Mouse (Mus musculus) CH12.LX (cell line): ENCODE data around the gene Clock. TPM values are rescaled to one million over a fixed set of nuclear protein-coding genes. Genes with fewer than 3 reads are reported as not detected.

Experiments used
- DNase-seq: peaks from one replicate; pipeline ENCODE4 v3.0.0-alpha.2; 2013; ENCODE audit errors: extremely low read depth
- H3K27ac ChIP-seq: 2 replicates; pipeline ENCODE4 v1.5.1; 2012; ENCODE audit warnings: low read depth, mild to moderate bottlenecking, control low read depth, moderate library complexity; ENCODE audit not compliant: insufficient read depth
- H3K27me3 ChIP-seq: replicated peaks from 2 replicates; pipeline ENCODE3; 2012; ENCODE audit warnings: inconsistent platforms
- H3K36me3 ChIP-seq, 2 experiments: replicated peaks in 1 of 2; 2 replicates each; pipeline versions ENCODE3 to v1.6.1; 2012; ENCODE audit warnings: inconsistent platforms in 1 of 2, low read length in 1 of 2, mild to moderate bottlenecking in 1 of 2, mixed read lengths in 1 of 2, moderate library complexity in 1 of 2; ENCODE audit not compliant: control insufficient read depth in 1 of 2, insufficient read depth in 1 of 2
- H3K4me1 ChIP-seq, 2 experiments: 2 replicates each; pipeline ENCODE4 v1.6.1; 2012; ENCODE audit warnings: inconsistent platforms in 1 of 2, moderate library complexity in 1 of 2; ENCODE audit not compliant: insufficient read depth in 2 of 2, control insufficient read depth in 1 of 2
- H3K4me2 ChIP-seq: 2 replicates; pipeline ENCODE4 v1.6.1; 2012; ENCODE audit warnings: low read depth, mild to moderate bottlenecking, control low read depth; ENCODE audit not compliant: poor library complexity, insufficient read depth, severe bottlenecking
- H3K4me3 ChIP-seq, 3 experiments: fragments of 150-350 bp in 1 of 3; sonication (generic) in 1 of 3; replicated peaks in 1 of 3; 2 replicates each; pipeline versions ENCODE3 to v1.5.1; 2011 to 2012; ENCODE audit warnings: low read depth in 2 of 3, low read length in 2 of 3, mild to moderate bottlenecking in 2 of 3, moderate library complexity in 2 of 3, control low read depth in 1 of 3, improper control_type of control experiment in 1 of 3, inconsistent platforms in 1 of 3, mixed read lengths in 1 of 3; ENCODE audit not compliant: poor library complexity in 1 of 3
- H3K79me2 ChIP-seq: replicated peaks from 2 replicates; pipeline ENCODE4 v1.6.1; 2012; ENCODE audit warnings: mild to moderate bottlenecking, moderate library complexity; ENCODE audit not compliant: control insufficient read depth, poor library complexity, insufficient read depth, severe bottlenecking; ENCODE audit errors: extremely low read depth
- H3K9ac ChIP-seq: 2 replicates; pipeline ENCODE4 v1.6.1; 2012; ENCODE audit warnings: low read depth, mild to moderate bottlenecking, control low read depth, moderate library complexity; ENCODE audit not compliant: insufficient read depth
- H3K9me3 ChIP-seq: replicated peaks from 2 replicates; pipeline ENCODE3; 2012; ENCODE audit warnings: low read length, inconsistent platforms, mixed read lengths
- CHD1 ChIP-seq: IDR thresholded peaks from 2 replicates; pipeline ENCODE4 v1.6.1; 2012; ENCODE audit warnings: low read depth, low read length, improper control_type of control experiment, inconsistent platforms
- E2F4 ChIP-seq: IDR thresholded peaks from 2 replicates; pipeline ENCODE4 v1.6.1; 2011; ENCODE audit warnings: low read depth, low read length, improper control_type of control experiment; ENCODE audit not compliant: insufficient replicate concordance
- ELF1 ChIP-seq: IDR thresholded peaks from 2 replicates; pipeline ENCODE4 v1.6.1; 2014; ENCODE audit warnings: low read depth, mild to moderate bottlenecking, inconsistent platforms, low read length, improper control_type of control experiment
- EP300 ChIP-seq: IDR thresholded peaks from 2 replicates; pipeline ENCODE4 v1.6.1; 2011; ENCODE audit warnings: low read length, improper control_type of control experiment
- ETS1 ChIP-seq: conservative IDR thresholded peaks from 2 replicates; pipeline ENCODE4 v1.6.1; 2012; ENCODE audit warnings: low read depth, mild to moderate bottlenecking, inconsistent platforms, low read length, improper control_type of control experiment, moderate library complexity
- HCFC1 ChIP-seq: IDR thresholded peaks from 2 replicates; pipeline ENCODE4 v1.6.1; 2012; ENCODE audit warnings: low read depth, mild to moderate bottlenecking, inconsistent platforms, low read length, improper control_type of control experiment
- KAT2A ChIP-seq: IDR thresholded peaks from 2 replicates; pipeline ENCODE4 v1.6.1; 2012; ENCODE audit warnings: low read length, improper control_type of control experiment, inconsistent platforms; ENCODE audit not compliant: insufficient replicate concordance
- MAFK ChIP-seq: IDR thresholded peaks from 2 replicates; pipeline ENCODE4 v1.6.1; 2011; ENCODE audit warnings: low read length, improper control_type of control experiment; ENCODE audit not compliant: insufficient replicate concordance
- MAX ChIP-seq: IDR thresholded peaks from 2 replicates; pipeline ENCODE4 v1.6.1; 2011; ENCODE audit warnings: low read length, improper control_type of control experiment
- MAZ ChIP-seq: IDR thresholded peaks from 2 replicates; pipeline ENCODE4 v1.6.1; 2012; ENCODE audit warnings: low read depth, mild to moderate bottlenecking, inconsistent platforms, low read length, improper control_type of control experiment, moderate library complexity
- NELFE ChIP-seq: IDR thresholded peaks from 2 replicates; pipeline ENCODE4 v1.6.1; 2011; ENCODE audit warnings: low read depth, low read length, improper control_type of control experiment
- PAX5 ChIP-seq: IDR thresholded peaks from 2 replicates; pipeline ENCODE4 v1.6.1; 2012; ENCODE audit warnings: low read length, inconsistent platforms, mixed read lengths
- POLR2A ChIP-seq: IDR thresholded peaks from 2 replicates; pipeline ENCODE4 v1.6.1; 2011; ENCODE audit warnings: low read depth, mild to moderate bottlenecking, improper control_type of control experiment, low read length
- POLR2AphosphoS2 ChIP-seq: IDR thresholded peaks from 2 replicates; pipeline ENCODE4 v1.6.1; 2011; ENCODE audit warnings: low read depth, low read length, improper control_type of control experiment
- RCOR1 ChIP-seq: conservative IDR thresholded peaks from 2 replicates; pipeline ENCODE4 v1.6.1; 2012; ENCODE audit warnings: low read depth, mild to moderate bottlenecking, inconsistent platforms, low read length, improper control_type of control experiment
- SIN3A ChIP-seq: IDR thresholded peaks from 2 replicates; pipeline ENCODE4 v1.6.1; 2012; ENCODE audit warnings: low read length, improper control_type of control experiment, inconsistent platforms
- SMC3 ChIP-seq: IDR thresholded peaks from 2 replicates; pipeline ENCODE4 v1.6.1; 2011; ENCODE audit warnings: low read depth, low read length, improper control_type of control experiment
- TCF12 ChIP-seq: IDR thresholded peaks from 2 replicates; pipeline ENCODE4 v1.6.1; 2014; ENCODE audit warnings: low read depth, mild to moderate bottlenecking, inconsistent platforms, low read length, improper control_type of control experiment
- USF1 ChIP-seq: IDR thresholded peaks from 2 replicates; pipeline ENCODE4 v1.6.1; 2014; ENCODE audit warnings: low read depth, mild to moderate bottlenecking, inconsistent platforms, low read length, improper control_type of control experiment
- ZC3H11A ChIP-seq: IDR thresholded peaks from 2 replicates; pipeline ENCODE4 v1.6.1; 2012; ENCODE audit warnings: low read depth, mild to moderate bottlenecking, inconsistent platforms, low read length, improper control_type of control experiment
- ZMIZ1 ChIP-seq: IDR thresholded peaks from 2 replicates; pipeline ENCODE4 v1.6.1; 2012; ENCODE audit warnings: low read depth, mild to moderate bottlenecking, inconsistent platforms, low read length, improper control_type of control experiment
- ZNF384 ChIP-seq: IDR thresholded peaks from 2 replicates; pipeline ENCODE4 v1.6.1; 2012; ENCODE audit warnings: low read depth, low read length, improper control_type of control experiment, inconsistent platforms
- dilution Hi-C: fragments of 300-500 bp; cut with MboI; formaldehyde crosslinking; loops from 2 replicates; pipeline ENCODE4 v1.14.3; 2020; ENCODE audit warnings: low sequenced_read_pairs; ENCODE audit not compliant: extremely low pct_unique_long_range_greater_than_20kb, extremely low pct_ligation_motif_present
- in situ Hi-C: fragments of 300-500 bp; cut with MboI; formaldehyde crosslinking; loops from 3 replicates; pipeline ENCODE4 v1.14.3; 2019; ENCODE audit warnings: low sequenced_read_pairs, low pct_ligation_motif_present, low pct_unique_long_range_greater_than_20kb, mixed read lengths
- polyA plus RNA-seq: library from polyadenylated mRNA; unstranded; fragments of >175 nt; gene quantifications from 2 replicates; pipeline ENCODE4 v1.2.1, GENCODE M21; 2012; ENCODE audit warnings: low read depth; ENCODE audit not compliant: insufficient read length
- total RNA-seq, 2 experiments: library from RNA; depleted of rRNA; stranded (reverse); fragments of 300-350 nt in 1 of 2; fragments of >200 nt in 1 of 2; gene quantifications; 2 replicates each; pipeline ENCODE4 v1.2.3; 2012 to 2014

Gene Clock
- total and polyA plus RNA-seq, 3 experiments: 3.2 to 8.0 (median 4.5) TPM

DNA sequence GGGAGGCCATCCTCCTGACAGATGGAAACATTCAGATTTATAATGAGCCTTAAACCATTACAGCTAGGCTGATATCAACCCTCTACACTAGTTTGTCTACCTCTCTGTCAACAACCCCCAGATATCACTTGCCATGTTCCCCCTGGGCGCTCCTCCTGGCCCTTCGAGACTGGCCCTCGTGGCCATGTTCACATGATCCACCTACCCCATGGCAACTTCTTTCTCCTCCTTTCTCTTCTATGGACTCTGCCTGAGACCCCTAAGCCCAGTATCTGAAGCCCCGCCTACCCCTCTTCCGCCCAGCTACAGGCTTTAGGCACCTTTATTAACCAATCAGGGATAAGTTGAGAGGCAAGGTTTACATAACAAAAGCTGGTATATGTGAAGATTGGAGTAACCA, 124.8 kb downstream of the Clock start:
- dilution Hi-C loops (no loop called here), in situ Hi-C loops (no loop called here)
- Histone ChIP-seq H3K4me1 (0 out of 4 replicates have a peak, but pooled peaks cover 0 to 5% of the 10 kb centered on the region in 2 experiments), H3K9ac (no peak overlapping the region), H3K79me2 (peaks cover 6% of the 10 kb centered on the region), H3K9me3 (no peaks in the 10 kb centered on the region), H3K4me2 (no peak overlapping the region), H3K36me3 (no peaks in the 10 kb centered on the region), H3K27me3 (peaks cover 8% of the 10 kb centered on the region)
- TF ChIP-seq POLR2A (no peak), MAFK (no peak), KAT2A (no peak), ETS1 (no peak), SIN3A (no peak), PAX5 (no peak), E2F4 (no peak), ZMIZ1 (no peak), POLR2AphosphoS2 (no peak), SMC3 (no peak), ELF1 (no peak), MAZ (no peak), RCOR1 (no peak), ZC3H11A (no peak), HCFC1 (no peak), CHD1 (no peak), TCF12 (no peak), NELFE (no peak)
- TF ChIP-seq, all 38 proteins: peak for 0
- H3K27ac ChIP-seq: no peak overlapping the region
- H3K4me3 ChIP-seq: no peak overlapping the region
- no peak for DNase-seq

DNA sequence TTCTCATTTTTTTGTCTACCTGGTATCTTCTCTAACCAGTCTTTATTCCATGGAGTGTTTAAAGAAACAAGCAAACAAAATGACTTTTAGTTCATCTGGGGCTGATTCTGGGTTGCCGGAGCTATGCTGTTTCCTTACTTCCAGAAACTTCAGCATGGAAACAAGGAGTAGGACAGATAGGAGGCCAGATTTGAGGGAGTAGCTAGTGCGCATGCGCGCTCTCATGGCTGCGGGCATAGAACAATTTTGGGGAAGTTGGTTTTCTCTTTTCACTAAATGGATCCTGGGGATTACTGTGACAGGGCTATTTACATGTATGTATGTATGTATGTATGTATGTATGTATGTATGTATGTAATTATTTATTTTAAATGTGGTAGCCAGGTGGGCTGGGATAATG, 125.4 kb downstream of the Clock start:
- DNase-seq: no peak
- no peak overlapping the region for H3K4me3 ChIP-seq
- no peaks in the 10 kb centered on the region for H3K9me3 ChIP-seq
- H3K9ac ChIP-seq: no peak overlapping the region
- H3K27ac ChIP-seq: no peak overlapping the region
- H3K4me1 ChIP-seq: 0 out of 4 replicates have a peak, but pooled peaks cover 0 to 5% of the 10 kb centered on the region in 2 experiments
- H3K27me3 ChIP-seq: peaks cover 8% of the 10 kb centered on the region
- H3K4me2 ChIP-seq: no peak overlapping the region
- H3K79me2 ChIP-seq: no peaks in the 10 kb centered on the region
- H3K36me3 ChIP-seq: no peaks in the 10 kb centered on the region
- no peak for TF ChIP-seq POLR2AphosphoS2
- no peak for TF ChIP-seq TCF12
- TF ChIP-seq NELFE: no peak
- no peak for TF ChIP-seq MAX
- no peak for TF ChIP-seq USF1
- TF ChIP-seq SMC3: no peak
- TF ChIP-seq SIN3A: no peak
- TF ChIP-seq PAX5: no peak
- TF ChIP-seq EP300: no peak
- no peak for TF ChIP-seq MAFK
- no peak for TF ChIP-seq ZNF384
- TF ChIP-seq HCFC1: no peak
- no peak for TF ChIP-seq ETS1
- dilution Hi-C loops (no loop called here), in situ Hi-C loops (no loop called here)
